Mouse (Mus musculus) thymus, postnatal 4 days (tissue): ENCODE results near the gene Exoc3l2.

Experiments used
- DNase-seq: peaks from one replicate; pipeline ENCODE4 v3.0.0; 2021

Gene Exoc3l2

GRCm38 (mm10) chr7:19524420-19525104, 61.4 kb downstream of the Exoc3l2 start:
- no peak for DNase-seq

- DNase-seq = peak; percentile 29
Measured at GRCm38 (mm10) chr7:19525105-19525481, 62.0 kb downstream of the Exoc3l2 start.

GRCm38 (mm10) chr7:19531077-19531476, 67.9 kb downstream of the Exoc3l2 start:
- no peak for DNase-seq

GRCm38 (mm10) chr7:19532240-19532639, 69.1 kb downstream of the Exoc3l2 start:
- no peak for DNase-seq

GRCm38 (mm10) chr7:19534676-19535075, 71.5 kb downstream of the Exoc3l2 start:
- DNase-seq = no peak

- DNase-seq = no peak
Measured at GRCm38 (mm10) chr7:19540771-19541566, 77.8 kb downstream of the Exoc3l2 start.

DNA sequence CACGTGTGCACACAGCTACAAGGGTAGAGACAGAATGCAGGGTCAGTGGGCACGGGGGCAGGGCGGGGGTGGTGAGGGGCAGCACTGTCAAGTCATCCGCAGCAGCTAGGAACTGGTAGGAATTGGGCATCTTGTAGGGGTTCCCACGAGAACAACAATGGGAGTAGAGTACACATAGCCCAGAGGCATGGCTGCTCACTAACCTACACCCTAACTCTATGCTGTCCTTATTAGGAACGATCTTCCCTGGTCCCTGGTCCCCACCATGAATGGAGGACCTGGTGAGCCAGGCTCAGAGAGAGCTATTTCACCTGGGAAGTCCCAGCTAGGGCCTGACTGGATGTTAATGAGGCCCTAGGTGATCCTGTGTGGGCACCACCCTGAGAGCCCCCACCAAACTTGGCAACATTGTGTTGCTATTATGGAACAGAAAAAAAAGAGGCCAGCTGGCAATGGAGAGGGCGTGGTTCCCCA, 78.6 kb downstream of the Exoc3l2 start:
- no peak for DNase-seq

GRCm38 (mm10) chr7:19542155-19542691, 79.1 kb downstream of the Exoc3l2 start:
- DNase-seq = peak; percentile 25

DNA sequence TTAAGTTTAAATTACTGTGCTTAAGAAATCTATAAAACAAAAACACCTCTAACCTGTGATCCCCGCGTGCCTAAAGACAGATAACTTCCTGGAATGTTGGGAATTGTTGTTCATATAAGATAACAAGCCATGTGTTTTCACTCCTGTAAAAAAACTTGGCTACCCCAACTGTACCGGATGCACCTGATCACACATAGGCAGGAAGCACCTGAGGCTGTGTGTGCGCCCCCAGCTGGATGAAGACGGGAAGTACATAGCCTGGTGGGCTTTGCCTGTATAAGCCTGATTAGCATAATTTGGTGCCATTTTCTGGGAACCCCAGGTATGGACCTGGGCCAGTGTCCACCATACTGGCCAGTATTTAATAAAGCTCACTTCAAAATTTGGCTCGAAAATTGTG, 80.5 kb downstream of the Exoc3l2 start:
- peak; percentile 81 for DNase-seq

- DNase-seq = no peak
Measured at GRCm38 (mm10) chr7:19546007-19546406, 82.9 kb downstream of the Exoc3l2 start.
